Mouse (Mus musculus): ENCODE results near the gene Gpr176. TPM values are rescaled to one million over a fixed set of nuclear protein-coding genes. Genes with fewer than 3 reads are reported as not detected.

The Gpr176 gene
- polyA plus RNA-seq, 1 experiment from 2014 or later = 1.3 TPM

- Histone ChIP-seq H3K4me1 (replicated peaks; ENCODE audit: control insufficient read depth, insufficient read depth, low read length) (no peaks in the 10 kb centered on the region), H3K27me3 (replicated peaks; ENCODE audit: control insufficient read depth, insufficient read depth, low read length) (no peaks in the 10 kb centered on the region), H3K4me3 (ENCODE audit: low read depth, low read length) (no peak overlapping the region), H3K9me3 (ENCODE audit: control insufficient read depth, low read length) (no peaks in the 10 kb centered on the region), H3K9ac (ENCODE audit: low read depth, low read length) (no peak overlapping the region), H3K36me3 (ENCODE audit: control insufficient read depth, insufficient read depth, low read length) (no peaks in the 10 kb centered on the region), H3K4me2 (no peak overlapping the region), H3K27ac (ENCODE audit: low read depth, low read length) (no peak overlapping the region)
- ATAC-seq (replicated peaks; ENCODE audit: low FRiP score) = no peak
- WGBS = 61% methylated on average over 4 of the region's 4 CpGs
- DNase-seq (ENCODE audit: low spot score) = no peak
These were observed 19.7 kb downstream of the Gpr176 start for GRCm38 (mm10) chr2:118353498-118353897.

- no peaks in the 10 kb centered on the region for H3K36me3 ChIP-seq (ENCODE audit: control insufficient read depth, insufficient read depth, low read length)
- H3K27ac ChIP-seq (ENCODE audit: low read depth, low read length) = no peak overlapping the region
- WGBS = 62% methylated on average over 1 of the region's 1 CpGs
- H3K27me3 ChIP-seq (replicated peaks; ENCODE audit: control insufficient read depth, insufficient read depth, low read length) = no peaks in the 10 kb centered on the region
- H3K4me3 ChIP-seq (ENCODE audit: low read depth, low read length) = no peak overlapping the region
- H3K4me2 ChIP-seq = no peak overlapping the region
- H3K9ac ChIP-seq (ENCODE audit: low read depth, low read length) = no peak overlapping the region
- H3K4me1 ChIP-seq (replicated peaks; ENCODE audit: control insufficient read depth, insufficient read depth, low read length) = no peaks in the 10 kb centered on the region
- DNase-seq (ENCODE audit: low spot score) (no peak), ATAC-seq (replicated peaks; ENCODE audit: low FRiP score) (no peak)
- no peaks in the 10 kb centered on the region for H3K9me3 ChIP-seq (ENCODE audit: control insufficient read depth, low read length)
These were observed 27.7 kb downstream of the Gpr176 start for GRCm38 (mm10) chr2:118345535-118345934.

GRCm38 (mm10) chr2:118343897-118344296, 29.3 kb downstream of the Gpr176 start:
- no peak for ATAC-seq (replicated peaks; ENCODE audit: low FRiP score)
- 67% methylated on average over 3 of the region's 3 CpGs for WGBS

GRCm38 (mm10) chr2:118341295-118341694, 31.9 kb downstream of the Gpr176 start:
- DNase-seq (ENCODE audit: low spot score) (no peak), ATAC-seq (replicated peaks; ENCODE audit: low FRiP score) (no peak)
- 83% methylated on average over 7 of the region's 7 CpGs for WGBS

More at GRCm38 (mm10) chr2:118343897-118344296, 29.3 kb downstream of the Gpr176 start:
- Histone ChIP-seq H3K27ac (ENCODE audit: low read depth, low read length) (no peak overlapping the region), H3K9me3 (ENCODE audit: control insufficient read depth, low read length) (no peaks in the 10 kb centered on the region), H3K27me3 (replicated peaks; ENCODE audit: control insufficient read depth, insufficient read depth, low read length) (no peaks in the 10 kb centered on the region), H3K4me3 (ENCODE audit: low read depth, low read length) (no peak overlapping the region), H3K9ac (ENCODE audit: low read depth, low read length) (no peak overlapping the region), H3K36me3 (ENCODE audit: control insufficient read depth, insufficient read depth, low read length) (no peaks in the 10 kb centered on the region), H3K4me1 (replicated peaks; ENCODE audit: control insufficient read depth, insufficient read depth, low read length) (no peaks in the 10 kb centered on the region), H3K4me2 (no peak overlapping the region)
- no peak for DNase-seq (ENCODE audit: low spot score)

GRCm38 (mm10) chr2:118336084-118336483, 37.1 kb downstream of the Gpr176 start:
- no peak overlapping the region for H3K4me2 ChIP-seq
- DNase-seq (ENCODE audit: low spot score) = no peak
- ATAC-seq (replicated peaks; ENCODE audit: low FRiP score) = no peak
- H3K4me1 ChIP-seq (replicated peaks; ENCODE audit: control insufficient read depth, insufficient read depth, low read length) = no peaks in the 10 kb centered on the region
- H3K27me3 ChIP-seq (replicated peaks; ENCODE audit: control insufficient read depth, insufficient read depth, low read length) = no peaks in the 10 kb centered on the region
- H3K9me3 ChIP-seq (ENCODE audit: control insufficient read depth, low read length) = no peaks in the 10 kb centered on the region
- H3K36me3 ChIP-seq (ENCODE audit: control insufficient read depth, insufficient read depth, low read length) = no peaks in the 10 kb centered on the region
- no peak overlapping the region for H3K27ac ChIP-seq (ENCODE audit: low read depth, low read length)
- no peak overlapping the region for H3K9ac ChIP-seq (ENCODE audit: low read depth, low read length)
- WGBS = 52% methylated on average over 2 of the region's 2 CpGs
- no peak overlapping the region for H3K4me3 ChIP-seq (ENCODE audit: low read depth, low read length)

More at GRCm38 (mm10) chr2:118341295-118341694, 31.9 kb downstream of the Gpr176 start:
- Histone ChIP-seq H3K9me3 (ENCODE audit: control insufficient read depth, low read length) (no peaks in the 10 kb centered on the region), H3K4me2 (no peak overlapping the region), H3K4me1 (replicated peaks; ENCODE audit: control insufficient read depth, insufficient read depth, low read length) (no peaks in the 10 kb centered on the region), H3K27me3 (replicated peaks; ENCODE audit: control insufficient read depth, insufficient read depth, low read length) (no peaks in the 10 kb centered on the region), H3K36me3 (ENCODE audit: control insufficient read depth, insufficient read depth, low read length) (no peaks in the 10 kb centered on the region), H3K4me3 (ENCODE audit: low read depth, low read length) (no peak overlapping the region), H3K9ac (ENCODE audit: low read depth, low read length) (no peak overlapping the region), H3K27ac (ENCODE audit: low read depth, low read length) (no peak overlapping the region)

- no peaks in the 10 kb centered on the region for H3K36me3 ChIP-seq (ENCODE audit: control insufficient read depth, insufficient read depth, low read length)
- 53% methylated on average over 3 of the region's 5 CpGs for WGBS
- H3K4me3 ChIP-seq (ENCODE audit: low read depth, low read length) = no peak overlapping the region
- no peak for ATAC-seq (replicated peaks; ENCODE audit: low FRiP score)
- no peaks in the 10 kb centered on the region for H3K27me3 ChIP-seq (replicated peaks; ENCODE audit: control insufficient read depth, insufficient read depth, low read length)
- DNase-seq (ENCODE audit: low spot score) = no peak
- no peaks in the 10 kb centered on the region for H3K9me3 ChIP-seq (ENCODE audit: control insufficient read depth, low read length)
- no peaks in the 10 kb centered on the region; the same call in 1 of the 2 replicates for H3K4me1 ChIP-seq (replicated peaks; ENCODE audit: control insufficient read depth, insufficient read depth, low read length)
- no peak overlapping the region for H3K27ac ChIP-seq (ENCODE audit: low read depth, low read length)
- H3K4me2 ChIP-seq = no peak overlapping the region
- H3K9ac ChIP-seq (ENCODE audit: low read depth, low read length) = no peak overlapping the region
These were observed 50.6 kb downstream of the Gpr176 start for GRCm38 (mm10) chr2:118322663-118323062.

GRCm38 (mm10) chr2:118321804-118322203, 51.4 kb downstream of the Gpr176 start:
- WGBS = 72% methylated on average over 4 of the region's 4 CpGs
- H3K27me3 ChIP-seq (replicated peaks; ENCODE audit: control insufficient read depth, insufficient read depth, low read length) = no peaks in the 10 kb centered on the region
- H3K4me1 ChIP-seq (replicated peaks; ENCODE audit: control insufficient read depth, insufficient read depth, low read length) = no peaks in the 10 kb centered on the region; the same call in 1 of the 2 replicates
- H3K4me3 ChIP-seq (ENCODE audit: low read depth, low read length) = no peak overlapping the region
- no peaks in the 10 kb centered on the region for H3K9me3 ChIP-seq (ENCODE audit: control insufficient read depth, low read length)
- no peaks in the 10 kb centered on the region for H3K36me3 ChIP-seq (ENCODE audit: control insufficient read depth, insufficient read depth, low read length)
- no peak overlapping the region for H3K4me2 ChIP-seq
- no peak for DNase-seq (ENCODE audit: low spot score)
- H3K27ac ChIP-seq (ENCODE audit: low read depth, low read length) = no peak overlapping the region
- no peak for ATAC-seq (replicated peaks; ENCODE audit: low FRiP score)
- H3K9ac ChIP-seq (ENCODE audit: low read depth, low read length) = no peak overlapping the region

GRCm38 (mm10) chr2:118321094-118321493, 52.1 kb downstream of the Gpr176 start:
- H3K9me3 ChIP-seq (ENCODE audit: control insufficient read depth, low read length) = no peaks in the 10 kb centered on the region
- ATAC-seq (replicated peaks; ENCODE audit: low FRiP score) = no peak
- WGBS = 87% methylated on average over 4 of the region's 4 CpGs

GRCm38 (mm10) chr2:118320519-118320918, 52.7 kb downstream of the Gpr176 start:
- H3K27ac ChIP-seq (ENCODE audit: low read depth, low read length) = no peak overlapping the region
- H3K36me3 ChIP-seq (ENCODE audit: control insufficient read depth, insufficient read depth, low read length) = no peaks in the 10 kb centered on the region
- ATAC-seq (replicated peaks; ENCODE audit: low FRiP score) (no peak), DNase-seq (ENCODE audit: low spot score) (no peak)
- no peak overlapping the region for H3K4me3 ChIP-seq (ENCODE audit: low read depth, low read length)
- 80% methylated on average over 4 of the region's 4 CpGs for WGBS
- H3K4me1 ChIP-seq (replicated peaks; ENCODE audit: control insufficient read depth, insufficient read depth, low read length) = no peaks in the 10 kb centered on the region
- no peaks in the 10 kb centered on the region for H3K27me3 ChIP-seq (replicated peaks; ENCODE audit: control insufficient read depth, insufficient read depth, low read length)
- no peak overlapping the region for H3K9ac ChIP-seq (ENCODE audit: low read depth, low read length)
- no peak overlapping the region for H3K4me2 ChIP-seq
- H3K9me3 ChIP-seq (ENCODE audit: control insufficient read depth, low read length) = no peaks in the 10 kb centered on the region

More at GRCm38 (mm10) chr2:118321094-118321493, 52.1 kb downstream of the Gpr176 start:
- Histone ChIP-seq H3K4me1 (replicated peaks; ENCODE audit: control insufficient read depth, insufficient read depth, low read length) (no peaks in the 10 kb centered on the region; the same call in 1 of the 2 replicates), H3K36me3 (ENCODE audit: control insufficient read depth, insufficient read depth, low read length) (no peaks in the 10 kb centered on the region), H3K9ac (ENCODE audit: low read depth, low read length) (no peak overlapping the region), H3K4me3 (ENCODE audit: low read depth, low read length) (no peak overlapping the region), H3K27me3 (replicated peaks; ENCODE audit: control insufficient read depth, insufficient read depth, low read length) (no peaks in the 10 kb centered on the region), H3K4me2 (no peak overlapping the region), H3K27ac (ENCODE audit: low read depth, low read length) (no peak overlapping the region)
- no peak for DNase-seq (ENCODE audit: low spot score)
